Mouse (Mus musculus) embryonic facial prominence, embryonic 13.5 days (tissue): ENCODE measurements around the gene Sult2b1. TPM values are rescaled to one million over a fixed set of nuclear protein-coding genes. Genes with fewer than 3 reads are reported as not detected.

Experiments
- ATAC-seq: fragments of 200-750 bp; cut with Nextera tagmentation; 2 replicates; pipeline ENCODE4 v1.8.0; 2017; ENCODE audit warnings: low read depth; ENCODE audit not compliant: insufficient number of reproducible peaks, insufficient read depth, low FRiP score, low TSS enrichment
- H3K27ac ChIP-seq: fragments of 300-500 bp; sonication (generic); 2 replicates; pipeline ENCODE4 v1.5.1; 2015; ENCODE audit warnings: moderate library complexity, mild to moderate bottlenecking, inconsistent platforms
- H3K27me3 ChIP-seq: fragments of 300-500 bp; sonication (generic); 2 replicates; pipeline ENCODE4 v1.6.1; 2015; ENCODE audit warnings: mild to moderate bottlenecking, inconsistent platforms
- H3K36me3 ChIP-seq: fragments of 300-500 bp; sonication (generic); 2 replicates; pipeline ENCODE4 v1.6.1; 2015; ENCODE audit warnings: mild to moderate bottlenecking, inconsistent platforms
- H3K4me1 ChIP-seq: fragments of 300-500 bp; sonication (generic); 2 replicates; pipeline ENCODE4 v1.6.1; 2015; ENCODE audit warnings: inconsistent platforms
- H3K4me2 ChIP-seq: fragments of 300-500 bp; sonication (generic); 2 replicates; pipeline ENCODE4 v1.6.1; 2015; ENCODE audit warnings: moderate library complexity, mild to moderate bottlenecking, inconsistent platforms
- H3K4me3 ChIP-seq: fragments of 300-500 bp; sonication (generic); 2 replicates; pipeline ENCODE4 v1.5.1; 2015; ENCODE audit warnings: mild to moderate bottlenecking, inconsistent platforms
- H3K9ac ChIP-seq: fragments of 300-500 bp; sonication (generic); 2 replicates; pipeline ENCODE4 v1.6.1; 2015; ENCODE audit warnings: mild to moderate bottlenecking, inconsistent platforms
- H3K9me3 ChIP-seq: fragments of 300-500 bp; sonication (generic); 2 replicates; pipeline ENCODE4 v1.6.1; 2016; ENCODE audit warnings: inconsistent platforms
- WGBS: fragments of 180-500 bp; shearing (Covaris S2); methylation state at CpG from one replicate; pipeline ENCODE4 v1.1.7; 2015; ENCODE audit warnings: mixed read lengths; 5-methylcytosine and 5-hydroxymethylcytosine counted together
- polyA plus RNA-seq: library from polyadenylated mRNA; unstranded; fragments of >200 nt; fragmentation: Nextera tagmentation; extraction: Ambion mirVana; gene quantifications from 2 replicates; pipeline ENCODE4 v1.2.1, GENCODE M21; 2015

The Sult2b1 gene
- polyA plus RNA-seq, 1 experiment from 2014 or later = 8.4 TPM

- Histone ChIP-seq H3K27me3 (no peaks in the 10 kb centered on the region), H3K9me3 (no peaks in the 10 kb centered on the region), H3K36me3 (no peaks in the 10 kb centered on the region), H3K4me1 (0 out of 2 replicates have a peak, but pooled peaks cover 4% of the 10 kb centered on the region), H3K9ac (0 out of 2 replicates have a peak overlapping the region, but pooled peaks have one; percentile 11), H3K27ac (no peak overlapping the region), H3K4me3 (no peak overlapping the region), H3K4me2 (no peak overlapping the region)
- WGBS = 42% methylated on average over 8 of the region's 8 CpGs
- 0 out of 2 replicates have a peak, but pooled peaks have one; percentile 43 for ATAC-seq
These were observed 17.7 kb downstream of the Sult2b1 start for GRCm38 (mm10) chr7:45766764-45767163.

GRCm38 (mm10) chr7:45765995-45766394, 18.5 kb downstream of the Sult2b1 start:
- no peak overlapping the region for H3K27ac ChIP-seq
- WGBS = 45% methylated on average over 8 of the region's 8 CpGs
- H3K9me3 ChIP-seq = no peaks in the 10 kb centered on the region
- no peak overlapping the region for H3K4me3 ChIP-seq
- ATAC-seq = no peak
- no peak overlapping the region for H3K4me2 ChIP-seq
- H3K27me3 ChIP-seq = no peaks in the 10 kb centered on the region; the same call in 1 of the 2 replicates
- H3K36me3 ChIP-seq = no peaks in the 10 kb centered on the region
- no peak overlapping the region for H3K9ac ChIP-seq
- 0 out of 2 replicates have a peak, but pooled peaks cover 4% of the 10 kb centered on the region for H3K4me1 ChIP-seq

DNA sequence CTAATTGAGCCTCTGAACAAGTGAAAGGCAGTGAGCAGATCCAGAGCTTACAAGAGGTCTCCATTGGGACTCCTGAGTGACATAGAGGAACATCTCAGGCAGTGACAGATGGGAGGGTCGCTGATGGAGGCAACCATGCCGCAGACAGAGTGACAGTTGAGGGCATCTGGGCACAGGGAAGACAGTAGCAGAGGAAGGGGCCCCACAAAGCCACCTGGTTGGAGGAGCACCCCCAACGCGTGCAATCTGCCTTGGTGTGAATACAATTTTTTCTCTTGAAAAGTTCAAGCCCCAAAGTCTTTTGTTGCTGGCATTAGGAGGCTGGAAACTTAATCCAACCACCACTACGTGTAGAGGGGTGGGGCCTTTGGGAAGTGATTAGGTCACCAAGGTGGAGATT, 24.3 kb downstream of the Sult2b1 start:
- ATAC-seq = no peak
- H3K4me2 ChIP-seq = no peak overlapping the region
- no peaks in the 10 kb centered on the region for H3K9me3 ChIP-seq
- H3K4me1 ChIP-seq = peaks cover 12% of the 10 kb centered on the region
- no peak overlapping the region for H3K4me3 ChIP-seq
- H3K27me3 ChIP-seq = peaks cover 30% of the 10 kb centered on the region
- no peak overlapping the region for H3K9ac ChIP-seq
- no peak overlapping the region for H3K27ac ChIP-seq
- 62% methylated on average over 5 of the region's 5 CpGs for WGBS
- H3K36me3 ChIP-seq = no peaks in the 10 kb centered on the region

DNA sequence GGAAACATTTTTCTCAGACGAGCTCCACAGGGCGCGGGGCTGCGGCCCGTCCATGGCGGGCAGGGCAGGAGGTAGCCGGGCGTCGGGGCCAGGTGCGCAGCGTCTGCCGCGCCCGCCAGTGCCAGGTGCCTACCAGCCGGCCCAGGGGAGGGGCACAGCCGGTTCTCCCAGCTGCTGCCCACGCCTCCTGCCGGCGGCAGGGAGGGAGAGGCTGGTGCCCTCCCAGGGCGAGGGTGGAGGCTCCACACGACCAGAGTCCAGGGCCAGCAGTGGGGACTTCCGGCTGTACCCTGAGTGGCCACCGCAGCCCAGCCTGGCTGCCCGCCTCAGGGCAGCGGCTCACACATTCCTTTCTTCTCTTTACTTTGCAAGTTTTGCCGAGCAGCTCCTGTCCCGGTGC, 25.1 kb downstream of the Sult2b1 start:
- no peak for ATAC-seq
- peak overlapping the region; percentile 53 for H3K4me2 ChIP-seq
- H3K4me3 ChIP-seq = peak overlapping the region; percentile 21
- H3K36me3 ChIP-seq = no peaks in the 10 kb centered on the region
- WGBS = 9% methylated on average over 24 of the region's 27 CpGs
- peak overlapping the region; percentile 57 for H3K9ac ChIP-seq
- peak overlapping the region; percentile 7; the same call in 1 of the 2 replicates for H3K27ac ChIP-seq
- peaks cover 12% of the 10 kb centered on the region for H3K4me1 ChIP-seq
- peaks cover 30% of the 10 kb centered on the region for H3K27me3 ChIP-seq
- no peaks in the 10 kb centered on the region for H3K9me3 ChIP-seq

- no peak for ATAC-seq
- no peak overlapping the region for H3K4me2 ChIP-seq
- H3K36me3 ChIP-seq = no peaks in the 10 kb centered on the region
- H3K9ac ChIP-seq = no peak overlapping the region
- no peak overlapping the region for H3K4me3 ChIP-seq
- no peaks in the 10 kb centered on the region for H3K9me3 ChIP-seq
- no peak overlapping the region for H3K27ac ChIP-seq
- H3K4me1 ChIP-seq = peaks cover 12% of the 10 kb centered on the region
- H3K27me3 ChIP-seq = peaks cover 30% of the 10 kb centered on the region
- 55% methylated on average over 6 of the region's 6 CpGs for WGBS
These were observed 28.8 kb downstream of the Sult2b1 start for GRCm38 (mm10) chr7:45755703-45756102.

DNA sequence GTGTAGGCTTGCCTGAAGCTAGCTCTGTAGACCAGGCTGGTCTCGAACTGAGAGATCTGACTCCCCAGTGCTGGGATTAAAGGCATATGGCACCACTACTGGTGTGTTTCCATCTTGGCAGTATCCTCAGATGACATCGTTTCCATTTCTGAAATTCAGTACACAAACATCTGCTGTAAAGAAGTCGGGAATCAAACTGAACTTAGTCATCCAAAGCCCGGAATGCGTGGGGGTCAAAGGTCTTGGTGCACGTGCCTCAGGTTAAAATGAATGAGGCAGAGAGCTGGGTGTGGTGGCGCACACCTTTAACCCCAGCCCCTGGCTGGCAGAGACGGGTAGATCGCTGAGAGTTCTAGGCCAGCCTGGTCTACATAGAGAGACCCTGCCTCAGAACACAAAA, 34.3 kb downstream of the Sult2b1 start:
- Histone ChIP-seq H3K27ac (no peak overlapping the region), H3K27me3 (no peaks in the 10 kb centered on the region), H3K9ac (no peak overlapping the region), H3K4me3 (no peak overlapping the region), H3K9me3 (no peaks in the 10 kb centered on the region), H3K4me1 (0 out of 2 replicates have a peak, but pooled peaks cover 2% of the 10 kb centered on the region), H3K4me2 (no peak overlapping the region), H3K36me3 (no peaks in the 10 kb centered on the region)
- ATAC-seq = no peak
- WGBS = 58% methylated on average over 9 of the region's 9 CpGs

DNA sequence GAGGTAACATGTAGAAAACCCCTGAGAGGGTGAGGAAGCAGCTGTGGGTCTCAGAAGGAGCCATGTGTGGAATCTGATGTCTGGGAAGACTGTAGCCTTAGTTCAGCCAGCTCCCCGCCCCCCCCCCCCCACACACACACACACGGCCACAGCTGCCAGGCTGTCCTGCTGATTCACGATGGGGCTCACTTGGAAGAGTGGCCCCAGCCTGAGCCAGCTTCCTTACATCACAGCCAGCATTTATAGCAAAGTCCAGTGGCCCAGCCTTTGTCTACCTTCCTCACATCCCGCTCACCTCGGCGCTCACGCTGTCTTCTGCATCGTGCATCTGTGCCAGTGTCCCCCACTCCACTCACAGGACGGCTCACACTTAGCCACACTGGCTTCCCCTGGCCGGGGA, 35.1 kb downstream of the Sult2b1 start:
- H3K4me1 ChIP-seq = 0 out of 2 replicates have a peak, but pooled peaks cover 2% of the 10 kb centered on the region
- H3K27me3 ChIP-seq = no peaks in the 10 kb centered on the region
- no peak overlapping the region for H3K27ac ChIP-seq
- whole genome bisulfite sequencing = 61% methylated on average over 8 of the region's 10 CpGs
- no peaks in the 10 kb centered on the region for H3K36me3 ChIP-seq
- H3K9ac ChIP-seq = no peak overlapping the region
- no peaks in the 10 kb centered on the region for H3K9me3 ChIP-seq
- no peak overlapping the region for H3K4me2 ChIP-seq
- no peak for ATAC-seq
- no peak overlapping the region for H3K4me3 ChIP-seq

- Histone ChIP-seq H3K36me3 (no peaks in the 10 kb centered on the region), H3K9ac (no peak overlapping the region), H3K4me3 (no peak overlapping the region), H3K4me2 (no peak overlapping the region), H3K27me3 (no peaks in the 10 kb centered on the region), H3K27ac (no peak overlapping the region), H3K4me1 (0 out of 2 replicates have a peak, but pooled peaks cover 2% of the 10 kb centered on the region), H3K9me3 (no peaks in the 10 kb centered on the region)
- 81% methylated on average over 7 of the region's 7 CpGs for WGBS
- ATAC-seq = no peak
These were observed 36.4 kb downstream of the Sult2b1 start for GRCm38 (mm10) chr7:45748110-45748509.

DNA sequence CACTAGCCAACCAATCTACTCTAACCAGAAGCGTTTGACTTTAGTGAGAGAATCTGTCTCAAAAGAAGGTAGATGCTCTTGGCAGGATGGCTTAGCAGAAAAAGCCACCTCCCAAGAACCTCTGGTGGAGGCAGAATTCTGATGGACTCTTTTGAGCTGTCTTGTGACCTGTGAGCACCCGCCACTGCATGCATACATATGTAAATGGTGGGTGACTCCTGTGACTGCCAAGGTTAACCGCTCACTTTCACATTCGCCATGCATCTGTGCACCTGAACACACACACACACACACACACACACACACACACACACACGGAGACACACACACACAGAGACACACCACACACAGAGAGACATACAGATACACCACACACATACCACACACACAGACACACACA, 37.0 kb downstream of the Sult2b1 start:
- H3K4me2 ChIP-seq = no peak overlapping the region
- WGBS = 88% methylated on average over 5 of the region's 5 CpGs
- no peaks in the 10 kb centered on the region for H3K9me3 ChIP-seq

GRCm38 (mm10) chr7:45746518-45746917, 38.0 kb downstream of the Sult2b1 start:
- Histone ChIP-seq H3K4me1 (peaks cover 8% of the 10 kb centered on the region; the same call in 1 of the 2 replicates), H3K36me3 (no peaks in the 10 kb centered on the region), H3K4me2 (no peak overlapping the region), H3K9ac (no peak overlapping the region), H3K4me3 (no peak overlapping the region), H3K27me3 (no peaks in the 10 kb centered on the region), H3K9me3 (no peaks in the 10 kb centered on the region), H3K27ac (no peak overlapping the region)
- 61% methylated on average over 6 of the region's 6 CpGs for WGBS
- no peak for ATAC-seq

More for the DNA sequence above, 37.0 kb downstream of the Sult2b1 start:
- ATAC-seq = no peak
- no peak overlapping the region for H3K9ac ChIP-seq
- no peaks in the 10 kb centered on the region for H3K27me3 ChIP-seq
- no peak overlapping the region for H3K4me3 ChIP-seq
- 0 out of 2 replicates have a peak, but pooled peaks cover 4% of the 10 kb centered on the region for H3K4me1 ChIP-seq
- no peak overlapping the region for H3K27ac ChIP-seq
- H3K36me3 ChIP-seq = no peaks in the 10 kb centered on the region

- ATAC-seq = no peak
- H3K36me3 ChIP-seq = no peaks in the 10 kb centered on the region
- no peak overlapping the region for H3K4me2 ChIP-seq
- H3K9me3 ChIP-seq = no peaks in the 10 kb centered on the region
- no peak overlapping the region for H3K9ac ChIP-seq
- no peaks in the 10 kb centered on the region for H3K27me3 ChIP-seq
- no peak overlapping the region for H3K4me3 ChIP-seq
- 33% methylated on average over 2 of the region's 2 CpGs for WGBS
- peaks cover 6% of the 10 kb centered on the region; the same call in 1 of the 2 replicates for H3K4me1 ChIP-seq
- H3K27ac ChIP-seq = no peak overlapping the region
These were observed 40.1 kb downstream of the Sult2b1 start for GRCm38 (mm10) chr7:45744387-45744786.

DNA sequence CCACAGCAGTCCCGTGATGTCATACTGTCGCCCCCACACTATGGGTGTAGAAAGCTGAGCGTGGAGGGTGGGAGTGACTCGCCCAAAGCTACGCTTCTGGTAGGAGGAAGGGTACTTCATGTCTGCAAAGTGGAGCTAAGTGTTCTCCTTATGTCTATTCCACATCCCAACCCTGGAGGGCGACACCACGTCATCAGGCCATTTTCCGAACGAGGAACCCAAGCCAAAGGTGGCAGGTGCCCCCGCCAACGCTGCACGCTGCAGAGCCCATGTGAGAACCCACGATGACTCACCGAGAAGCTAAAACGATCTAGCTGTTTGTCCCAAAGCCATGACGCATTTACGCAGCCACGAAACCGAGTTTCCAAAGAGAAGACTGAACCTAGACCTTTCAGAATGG, 42.1 kb downstream of the Sult2b1 start:
- Histone ChIP-seq H3K27me3 (no peaks in the 10 kb centered on the region), H3K4me1 (peaks cover 6% of the 10 kb centered on the region; the same call in 1 of the 2 replicates), H3K9ac (peak overlapping the region; percentile 47), H3K4me3 (peak overlapping the region; percentile 29), H3K4me2 (peak overlapping the region; percentile 54), H3K27ac (no peak overlapping the region), H3K36me3 (no peaks in the 10 kb centered on the region), H3K9me3 (no peaks in the 10 kb centered on the region)
- ATAC-seq = no peak
- 34% methylated on average over 19 of the region's 19 CpGs for WGBS
